Mouse (Mus musculus): ENCODE results near the gene BC147527.
"Not testable (repeated sequence)": the region's sequence is repeated elsewhere in the genome, so short reads cannot be mapped to it uniquely, and the experiment has no call there.

Gene BC147527

GRCm38 (mm10) chr13:120299991-120300442 lies at the start of gene BC147527:
Gene BC147527 (plus strand): TSS chr13:120300392.
- no peak for DNase-seq (ENCODE audit: low spot score)

- not testable (repeated sequence) for DNase-seq (ENCODE audit: low spot score)
These were observed 48.8 kb upstream of the BC147527 start for GRCm38 (mm10) chr13:120251208-120251924.

GRCm38 (mm10) chr13:120258817-120259658 lies 41.2 kb upstream of the BC147527 start:
- not testable (repeated sequence) for DNase-seq (ENCODE audit: low spot score)

DNA sequence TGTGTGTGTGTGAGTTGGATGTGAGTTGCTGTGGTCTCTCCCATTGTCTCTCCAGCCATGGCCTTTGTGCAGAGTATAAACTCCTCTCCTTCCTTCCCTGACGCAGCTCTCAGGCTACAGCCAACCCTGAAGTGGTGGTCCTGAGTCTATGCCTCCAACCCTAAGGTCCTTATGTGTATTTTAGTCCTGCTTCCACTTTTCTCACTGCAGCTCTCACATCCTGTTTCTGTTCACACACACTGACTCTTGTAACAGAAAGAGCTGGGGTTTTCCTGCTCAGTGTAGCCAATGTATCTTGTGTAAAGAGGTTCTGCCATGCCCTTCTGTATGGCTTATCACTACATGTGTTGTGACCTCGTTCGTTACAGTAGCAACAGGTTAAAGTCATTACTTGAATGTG lies 40.5 kb upstream of the BC147527 start:
- not testable (repeated sequence) for DNase-seq (ENCODE audit: low spot score)

- not testable (repeated sequence) for DNase-seq (ENCODE audit: low spot score)
These were observed 37.3 kb upstream of the BC147527 start, which contains the start of gene AF067061 for GRCm38 (mm10) chr13:120262870-120263269. Gene AF067061 (plus strand): TSS chr13:120263114.

GRCm38 (mm10) chr13:120277837-120278236 lies 22.4 kb upstream of the BC147527 start:
- DNase-seq (ENCODE audit: low spot score): not testable (repeated sequence)

GRCm38 (mm10) chr13:120278784-120279183 lies 21.4 kb upstream of the BC147527 start:
- no peak for DNase-seq (ENCODE audit: low spot score)

- DNase-seq (ENCODE audit: low spot score): no peak
These were observed 783 bp upstream of the BC147527 start for GRCm38 (mm10) chr13:120299324-120299894.

DNA sequence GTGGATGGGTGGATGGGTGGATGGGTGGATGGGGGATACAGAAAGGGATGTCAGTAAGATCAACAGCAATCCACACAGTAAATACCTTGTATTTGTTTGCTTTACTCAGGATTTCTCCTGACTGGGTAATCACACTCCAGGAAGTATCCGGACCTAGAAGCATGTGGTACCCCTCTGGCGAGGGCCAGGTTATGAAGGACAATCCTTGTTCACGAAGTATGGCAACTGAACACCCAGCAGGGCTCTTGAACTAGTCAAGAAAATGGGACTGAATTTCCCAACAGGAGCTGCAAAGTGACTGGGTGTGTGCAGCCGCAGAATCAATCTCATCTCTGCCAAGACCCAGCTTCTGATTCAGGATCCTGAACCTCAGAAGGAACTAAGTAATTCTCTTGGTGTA lies 661 bp downstream of the BC147527 start:
- no peak for DNase-seq (ENCODE audit: low spot score)

GRCm38 (mm10) chr13:120310749-120311148 lies 10.6 kb downstream of the BC147527 start:
- no peak for DNase-seq (ENCODE audit: low spot score)

GRCm38 (mm10) chr13:120313584-120313983 lies 13.4 kb downstream of the BC147527 start:
- peak; percentile 55 for DNase-seq (ENCODE audit: low spot score)

- not testable (repeated sequence) for DNase-seq (ENCODE audit: low spot score)
These were observed 16.4 kb downstream of the BC147527 start, which contains the start of gene Tcstv3 for GRCm38 (mm10) chr13:120316578-120316977. Gene Tcstv3 (plus strand): TSS chr13:120316878.

GRCm38 (mm10) chr13:120320183-120320582 lies 20.0 kb downstream of the BC147527 start:
- no peak for DNase-seq (ENCODE audit: low spot score)

DNA sequence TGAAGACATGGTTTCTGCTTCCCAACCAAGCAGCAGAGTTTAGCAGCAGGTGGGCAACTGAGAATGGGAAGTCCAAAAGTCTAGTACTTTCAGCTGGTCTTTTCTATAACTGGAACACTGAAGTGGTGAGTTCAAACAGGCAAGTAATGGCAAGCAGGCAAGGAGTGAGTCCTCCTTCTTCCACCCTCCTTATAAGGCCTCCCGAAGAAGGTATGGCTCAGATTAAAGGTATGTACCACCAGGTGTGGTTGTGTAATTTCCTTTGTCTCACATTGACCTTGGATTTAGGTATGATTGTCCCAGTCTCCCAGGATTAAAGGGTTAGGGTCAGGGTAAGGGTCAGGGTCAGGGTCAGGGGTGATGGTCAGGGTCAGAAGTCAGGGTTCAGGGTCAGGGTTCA lies 20.5 kb downstream of the BC147527 start:
- peak; percentile 5 for DNase-seq (ENCODE audit: low spot score)
